Mouse (Mus musculus): ENCODE results near the gene Tfrc.

DNA sequence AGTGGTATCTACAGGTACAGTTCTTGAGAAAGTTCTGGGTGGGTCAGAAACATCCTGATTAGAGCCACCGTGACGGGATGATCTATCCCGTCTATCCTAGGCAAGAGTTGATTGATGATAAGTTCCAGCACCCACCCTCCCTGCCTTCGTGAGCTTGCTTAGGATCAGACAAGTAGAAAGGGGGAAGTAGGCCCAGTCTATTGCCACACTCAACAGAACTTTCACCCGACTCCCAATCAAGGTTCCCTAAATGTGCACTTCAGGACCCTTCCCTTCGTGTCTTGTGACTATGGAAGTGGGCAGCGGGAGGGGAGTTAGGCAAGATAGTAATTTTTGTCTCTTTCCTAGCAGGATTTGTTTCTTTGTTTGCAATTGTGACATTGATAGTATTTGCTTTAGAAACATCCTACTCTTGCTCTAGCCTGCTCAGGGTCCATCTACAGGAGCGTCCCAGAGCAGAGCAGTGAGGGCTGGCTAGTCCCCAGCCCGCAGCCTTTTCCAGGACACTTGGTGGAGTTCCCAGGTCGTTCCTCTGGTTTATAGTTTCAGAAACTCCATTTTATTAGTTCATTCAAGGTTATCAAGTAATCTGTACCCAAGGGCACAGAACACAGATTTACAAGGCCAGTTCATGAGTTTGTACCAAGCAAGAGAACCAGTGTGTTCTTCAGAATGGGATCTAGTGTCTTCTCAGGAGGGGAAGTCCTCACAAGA lies 13.4 kb upstream of the Tfrc start:
- no peak for TF ChIP-seq CTCF (conservative IDR thresholded peaks at IDR 0.05; ENCODE audit: insufficient read depth, insufficient read length, low read depth, low read length)
- no peak for TF ChIP-seq POLR2A (IDR thresholded peaks at IDR 0.05; ENCODE audit: low read depth, low read length)

Measured in kidney, adult 2 months (tissue).